Mouse (Mus musculus): Measurements from ENCODE around the gene Spock1. TPM values are rescaled to one million over a fixed set of nuclear protein-coding genes. Genes with fewer than 3 reads are reported as not detected.

Spock1 gene
- total and polyA plus RNA-seq, 3 experiments, result not detected

- dilution Hi-C loops (cut with MboI; ENCODE audit: extremely low pct_ligation_motif_present, extremely low pct_unique_long_range_greater_than_20kb, low sequenced_read_pairs) (no loop called here), in situ Hi-C loops (cut with MboI; ENCODE audit: low pct_ligation_motif_present, low pct_unique_long_range_greater_than_20kb, low sequenced_read_pairs) (no loop called here)
- Histone ChIP-seq H3K4me1 (ENCODE audit: control insufficient read depth in 1 of 2, insufficient read depth in 2 of 2) (no peaks in the 10 kb centered on the region), H3K9ac (ENCODE audit: insufficient read depth, low read depth) (no peak overlapping the region), H3K4me2 (ENCODE audit: insufficient read depth, low read depth, poor library complexity, severe bottlenecking) (no peak overlapping the region), H3K4me3 (replicated peaks in 1 of 3; ENCODE audit: low read depth in 2 of 3, low read length in 2 of 3, poor library complexity in 1 of 3) (no peak overlapping the region), H3K27ac (ENCODE audit: insufficient read depth, low read depth) (no peak overlapping the region), H3K36me3 (replicated peaks in 1 of 2; ENCODE audit: control insufficient read depth in 1 of 2, insufficient read depth in 1 of 2, low read length in 1 of 2) (no peaks in the 10 kb centered on the region), H3K27me3 (replicated peaks) (no peaks in the 10 kb centered on the region), H3K9me3 (replicated peaks; ENCODE audit: low read length) (peaks cover 84% of the 10 kb centered on the region), H3K79me2 (replicated peaks; ENCODE audit: control insufficient read depth, extremely low read depth, insufficient read depth, poor library complexity, severe bottlenecking) (no peaks in the 10 kb centered on the region)
- no peak for DNase-seq (ENCODE audit: extremely low read depth)
- TF ChIP-seq MAFK (IDR thresholded peaks at IDR 0.05; ENCODE audit: insufficient replicate concordance, low read length), result no peak
- TF ChIP-seq USF1 (IDR thresholded peaks at IDR 0.05; ENCODE audit: low read depth, low read length), result no peak
- TF ChIP-seq JUN (IDR thresholded peaks at IDR 0.05; ENCODE audit: insufficient read depth, low read depth, low read length), result no peak
- TF ChIP-seq MXI1 (IDR thresholded peaks at IDR 0.05; ENCODE audit: low read depth, low read length), result no peak
- TF ChIP-seq POLR2AphosphoS2 (IDR thresholded peaks at IDR 0.05; ENCODE audit: low read depth, low read length), result no peak
- TF ChIP-seq ZMIZ1 (IDR thresholded peaks at IDR 0.05; ENCODE audit: low read depth, low read length), result no peak
- no peak for TF ChIP-seq MEF2A (IDR thresholded peaks at IDR 0.05; ENCODE audit: borderline replicate concordance, low read depth, low read length)
- TF ChIP-seq EP300 (IDR thresholded peaks at IDR 0.05; ENCODE audit: low read length), result no peak
- TF ChIP-seq IRF4 (IDR thresholded peaks at IDR 0.05; ENCODE audit: low read depth, low read length), result no peak
- no peak for TF ChIP-seq SMC3 (IDR thresholded peaks at IDR 0.05; ENCODE audit: low read depth, low read length)
- TF ChIP-seq HCFC1 (IDR thresholded peaks at IDR 0.05; ENCODE audit: low read depth, low read length), result no peak
- no peak for TF ChIP-seq POLR2A (IDR thresholded peaks at IDR 0.05; ENCODE audit: low read depth, low read length)
Observed at GRCm38 (mm10) chr13:57431815-57432214, 476.3 kb downstream of the Spock1 start.

- Histone ChIP-seq H3K79me2 (replicated peaks; ENCODE audit: control insufficient read depth, extremely low read depth, insufficient read depth, poor library complexity, severe bottlenecking) (no peaks in the 10 kb centered on the region), H3K4me1 (ENCODE audit: control insufficient read depth in 1 of 2, insufficient read depth in 2 of 2) (no peaks in the 10 kb centered on the region), H3K9me3 (replicated peaks; ENCODE audit: low read length) (peaks cover 79% of the 10 kb centered on the region), H3K36me3 (replicated peaks in 1 of 2; ENCODE audit: control insufficient read depth in 1 of 2, insufficient read depth in 1 of 2, low read length in 1 of 2) (no peaks in the 10 kb centered on the region), H3K4me2 (ENCODE audit: insufficient read depth, low read depth, poor library complexity, severe bottlenecking) (no peak overlapping the region), H3K4me3 (replicated peaks in 1 of 3; ENCODE audit: low read depth in 2 of 3, low read length in 2 of 3, poor library complexity in 1 of 3) (no peak overlapping the region), H3K27me3 (replicated peaks) (no peaks in the 10 kb centered on the region), H3K27ac (ENCODE audit: insufficient read depth, low read depth) (no peak overlapping the region), H3K9ac (ENCODE audit: insufficient read depth, low read depth) (no peak overlapping the region)
- in situ Hi-C loops (cut with MboI; ENCODE audit: low pct_ligation_motif_present, low pct_unique_long_range_greater_than_20kb, low sequenced_read_pairs), result no loop called here
- dilution Hi-C loops (cut with MboI; ENCODE audit: extremely low pct_ligation_motif_present, extremely low pct_unique_long_range_greater_than_20kb, low sequenced_read_pairs), result no loop called here
- no peak for DNase-seq (ENCODE audit: extremely low read depth)
- TF ChIP-seq MAX (IDR thresholded peaks at IDR 0.05; ENCODE audit: low read length), result no peak
- TF ChIP-seq NELFE (IDR thresholded peaks at IDR 0.05; ENCODE audit: low read depth, low read length), result no peak
Observed at GRCm38 (mm10) chr13:57428840-57429239, 479.3 kb downstream of the Spock1 start.

GRCm38 (mm10) chr13:57418781-57419180, 489.4 kb downstream of the Spock1 start:
- Histone ChIP-seq H3K9ac (ENCODE audit: insufficient read depth, low read depth) (no peak overlapping the region), H3K4me1 (ENCODE audit: control insufficient read depth in 1 of 2, insufficient read depth in 2 of 2) (no peaks in the 10 kb centered on the region), H3K27ac (ENCODE audit: insufficient read depth, low read depth) (no peak overlapping the region), H3K4me2 (ENCODE audit: insufficient read depth, low read depth, poor library complexity, severe bottlenecking) (no peak overlapping the region), H3K79me2 (replicated peaks; ENCODE audit: control insufficient read depth, extremely low read depth, insufficient read depth, poor library complexity, severe bottlenecking) (no peaks in the 10 kb centered on the region), H3K27me3 (replicated peaks) (no peaks in the 10 kb centered on the region), H3K4me3 (replicated peaks in 1 of 3; ENCODE audit: low read depth in 2 of 3, low read length in 2 of 3, poor library complexity in 1 of 3) (no peak overlapping the region), H3K9me3 (replicated peaks; ENCODE audit: low read length) (peaks cover 74% of the 10 kb centered on the region), H3K36me3 (replicated peaks in 1 of 2; ENCODE audit: control insufficient read depth in 1 of 2, insufficient read depth in 1 of 2, low read length in 1 of 2) (no peaks in the 10 kb centered on the region)
- no peak for DNase-seq (ENCODE audit: extremely low read depth)
- TF ChIP-seq NELFE (IDR thresholded peaks at IDR 0.05; ENCODE audit: low read depth, low read length) (no peak), GABPA (IDR thresholded peaks at IDR 0.05; ENCODE audit: insufficient replicate concordance, low read depth, low read length) (no peak), ZNF384 (IDR thresholded peaks at IDR 0.05; ENCODE audit: low read depth, low read length) (no peak)
- dilution Hi-C loops (cut with MboI; ENCODE audit: extremely low pct_ligation_motif_present, extremely low pct_unique_long_range_greater_than_20kb, low sequenced_read_pairs), result no loop called here
- in situ Hi-C loops (cut with MboI; ENCODE audit: low pct_ligation_motif_present, low pct_unique_long_range_greater_than_20kb, low sequenced_read_pairs), result no loop called here
